Mouse (Mus musculus) CH12.LX (cell line): ENCODE data around the gene Sgpp2. TPM values are rescaled to one million over a fixed set of nuclear protein-coding genes. Genes with fewer than 3 reads are reported as not detected.

Source experiments
- DNase-seq: peaks from one replicate; pipeline ENCODE4 v3.0.0-alpha.2; 2013; ENCODE audit errors: extremely low read depth
- H3K27ac ChIP-seq: 2 replicates; pipeline ENCODE4 v1.5.1; 2012; ENCODE audit warnings: low read depth, mild to moderate bottlenecking, control low read depth, moderate library complexity; ENCODE audit not compliant: insufficient read depth
- H3K27me3 ChIP-seq: replicated peaks from 2 replicates; pipeline ENCODE3; 2012; ENCODE audit warnings: inconsistent platforms
- H3K36me3 ChIP-seq, 2 experiments: replicated peaks in 1 of 2; 2 replicates each; pipeline versions ENCODE3 to v1.6.1; 2012; ENCODE audit warnings: inconsistent platforms in 1 of 2, low read length in 1 of 2, mild to moderate bottlenecking in 1 of 2, mixed read lengths in 1 of 2, moderate library complexity in 1 of 2; ENCODE audit not compliant: control insufficient read depth in 1 of 2, insufficient read depth in 1 of 2
- H3K4me1 ChIP-seq, 2 experiments: 2 replicates each; pipeline ENCODE4 v1.6.1; 2012; ENCODE audit warnings: inconsistent platforms in 1 of 2, moderate library complexity in 1 of 2; ENCODE audit not compliant: insufficient read depth in 2 of 2, control insufficient read depth in 1 of 2
- H3K4me2 ChIP-seq: 2 replicates; pipeline ENCODE4 v1.6.1; 2012; ENCODE audit warnings: low read depth, mild to moderate bottlenecking, control low read depth; ENCODE audit not compliant: poor library complexity, insufficient read depth, severe bottlenecking
- H3K4me3 ChIP-seq, 3 experiments: fragments of 150-350 bp in 1 of 3; sonication (generic) in 1 of 3; replicated peaks in 1 of 3; 2 replicates each; pipeline versions ENCODE3 to v1.5.1; 2011 to 2012; ENCODE audit warnings: low read depth in 2 of 3, low read length in 2 of 3, mild to moderate bottlenecking in 2 of 3, moderate library complexity in 2 of 3, control low read depth in 1 of 3, improper control_type of control experiment in 1 of 3, inconsistent platforms in 1 of 3, mixed read lengths in 1 of 3; ENCODE audit not compliant: poor library complexity in 1 of 3
- H3K79me2 ChIP-seq: replicated peaks from 2 replicates; pipeline ENCODE4 v1.6.1; 2012; ENCODE audit warnings: mild to moderate bottlenecking, moderate library complexity; ENCODE audit not compliant: control insufficient read depth, poor library complexity, insufficient read depth, severe bottlenecking; ENCODE audit errors: extremely low read depth
- H3K9ac ChIP-seq: 2 replicates; pipeline ENCODE4 v1.6.1; 2012; ENCODE audit warnings: low read depth, mild to moderate bottlenecking, control low read depth, moderate library complexity; ENCODE audit not compliant: insufficient read depth
- H3K9me3 ChIP-seq: replicated peaks from 2 replicates; pipeline ENCODE3; 2012; ENCODE audit warnings: low read length, inconsistent platforms, mixed read lengths
- CHD2 ChIP-seq: IDR thresholded peaks from 2 replicates; pipeline ENCODE4 v1.6.1; 2011; ENCODE audit warnings: low read length, improper control_type of control experiment
- E2F4 ChIP-seq: IDR thresholded peaks from 2 replicates; pipeline ENCODE4 v1.6.1; 2011; ENCODE audit warnings: low read depth, low read length, improper control_type of control experiment; ENCODE audit not compliant: insufficient replicate concordance
- EP300 ChIP-seq: IDR thresholded peaks from 2 replicates; pipeline ENCODE4 v1.6.1; 2011; ENCODE audit warnings: low read length, improper control_type of control experiment
- ETS1 ChIP-seq: conservative IDR thresholded peaks from 2 replicates; pipeline ENCODE4 v1.6.1; 2012; ENCODE audit warnings: low read depth, mild to moderate bottlenecking, inconsistent platforms, low read length, improper control_type of control experiment, moderate library complexity
- HCFC1 ChIP-seq: IDR thresholded peaks from 2 replicates; pipeline ENCODE4 v1.6.1; 2012; ENCODE audit warnings: low read depth, mild to moderate bottlenecking, inconsistent platforms, low read length, improper control_type of control experiment
- IRF4 ChIP-seq: IDR thresholded peaks from 2 replicates; pipeline ENCODE4 v1.6.1; 2014; ENCODE audit warnings: low read depth, mild to moderate bottlenecking, inconsistent platforms, low read length, improper control_type of control experiment
- JUN ChIP-seq: IDR thresholded peaks from 2 replicates; pipeline ENCODE4 v1.6.1; 2011; ENCODE audit warnings: low read depth, mild to moderate bottlenecking, low read length, improper control_type of control experiment, moderate library complexity; ENCODE audit not compliant: insufficient read depth
- MAZ ChIP-seq: IDR thresholded peaks from 2 replicates; pipeline ENCODE4 v1.6.1; 2012; ENCODE audit warnings: low read depth, mild to moderate bottlenecking, inconsistent platforms, low read length, improper control_type of control experiment, moderate library complexity
- MYC ChIP-seq: IDR thresholded peaks from 2 replicates; pipeline ENCODE4 v1.6.1; 2011; ENCODE audit warnings: low read depth, mild to moderate bottlenecking, improper control_type of control experiment, low read length
- NRF1 ChIP-seq: IDR thresholded peaks from 2 replicates; pipeline ENCODE4 v1.6.1; 2014; ENCODE audit warnings: low read depth, mild to moderate bottlenecking, inconsistent platforms, low read length, improper control_type of control experiment, moderate library complexity
- PAX5 ChIP-seq: IDR thresholded peaks from 2 replicates; pipeline ENCODE4 v1.6.1; 2012; ENCODE audit warnings: low read length, inconsistent platforms, mixed read lengths
- POLR2A ChIP-seq: IDR thresholded peaks from 2 replicates; pipeline ENCODE4 v1.6.1; 2011; ENCODE audit warnings: low read depth, mild to moderate bottlenecking, improper control_type of control experiment, low read length
- RAD21 ChIP-seq: IDR thresholded peaks from 2 replicates; pipeline ENCODE4 v1.6.1; 2011; ENCODE audit warnings: low read depth, mild to moderate bottlenecking, low read length, improper control_type of control experiment, moderate library complexity
- RCOR1 ChIP-seq: conservative IDR thresholded peaks from 2 replicates; pipeline ENCODE4 v1.6.1; 2012; ENCODE audit warnings: low read depth, mild to moderate bottlenecking, inconsistent platforms, low read length, improper control_type of control experiment
- SIN3A ChIP-seq: IDR thresholded peaks from 2 replicates; pipeline ENCODE4 v1.6.1; 2012; ENCODE audit warnings: low read length, improper control_type of control experiment, inconsistent platforms
- SMC3 ChIP-seq: IDR thresholded peaks from 2 replicates; pipeline ENCODE4 v1.6.1; 2011; ENCODE audit warnings: low read depth, low read length, improper control_type of control experiment
- TBP ChIP-seq: conservative IDR thresholded peaks from 2 replicates; pipeline ENCODE4 v1.6.1; 2011; ENCODE audit warnings: low read depth, low read length, improper control_type of control experiment
- TCF12 ChIP-seq: IDR thresholded peaks from 2 replicates; pipeline ENCODE4 v1.6.1; 2014; ENCODE audit warnings: low read depth, mild to moderate bottlenecking, inconsistent platforms, low read length, improper control_type of control experiment
- UBTF ChIP-seq: IDR thresholded peaks from 2 replicates; pipeline ENCODE4 v1.6.1; 2012; ENCODE audit warnings: low read depth, mild to moderate bottlenecking, inconsistent platforms, low read length, improper control_type of control experiment, moderate library complexity
- USF1 ChIP-seq: IDR thresholded peaks from 2 replicates; pipeline ENCODE4 v1.6.1; 2014; ENCODE audit warnings: low read depth, mild to moderate bottlenecking, inconsistent platforms, low read length, improper control_type of control experiment
- USF2 ChIP-seq: conservative IDR thresholded peaks from 2 replicates; pipeline ENCODE4 v1.6.1; 2011; ENCODE audit warnings: low read depth, low read length, improper control_type of control experiment
- ZC3H11A ChIP-seq: IDR thresholded peaks from 2 replicates; pipeline ENCODE4 v1.6.1; 2012; ENCODE audit warnings: low read depth, mild to moderate bottlenecking, inconsistent platforms, low read length, improper control_type of control experiment
- dilution Hi-C: fragments of 300-500 bp; cut with MboI; formaldehyde crosslinking; loops from 2 replicates; pipeline ENCODE4 v1.14.3; 2020; ENCODE audit warnings: low sequenced_read_pairs; ENCODE audit not compliant: extremely low pct_unique_long_range_greater_than_20kb, extremely low pct_ligation_motif_present
- in situ Hi-C: fragments of 300-500 bp; cut with MboI; formaldehyde crosslinking; loops from 3 replicates; pipeline ENCODE4 v1.14.3; 2019; ENCODE audit warnings: low sequenced_read_pairs, low pct_ligation_motif_present, low pct_unique_long_range_greater_than_20kb, mixed read lengths
- polyA plus RNA-seq: library from polyadenylated mRNA; unstranded; fragments of >175 nt; gene quantifications from 2 replicates; pipeline ENCODE4 v1.2.1, GENCODE M21; 2012; ENCODE audit warnings: low read depth; ENCODE audit not compliant: insufficient read length
- total RNA-seq, 2 experiments: library from RNA; depleted of rRNA; stranded (reverse); fragments of 300-350 nt in 1 of 2; fragments of >200 nt in 1 of 2; gene quantifications; 2 replicates each; pipeline ENCODE4 v1.2.3; 2012 to 2014

Gene Sgpp2
- total and polyA plus RNA-seq, 3 experiments = 0.16 to 0.87 (median 0.59) TPM

DNA sequence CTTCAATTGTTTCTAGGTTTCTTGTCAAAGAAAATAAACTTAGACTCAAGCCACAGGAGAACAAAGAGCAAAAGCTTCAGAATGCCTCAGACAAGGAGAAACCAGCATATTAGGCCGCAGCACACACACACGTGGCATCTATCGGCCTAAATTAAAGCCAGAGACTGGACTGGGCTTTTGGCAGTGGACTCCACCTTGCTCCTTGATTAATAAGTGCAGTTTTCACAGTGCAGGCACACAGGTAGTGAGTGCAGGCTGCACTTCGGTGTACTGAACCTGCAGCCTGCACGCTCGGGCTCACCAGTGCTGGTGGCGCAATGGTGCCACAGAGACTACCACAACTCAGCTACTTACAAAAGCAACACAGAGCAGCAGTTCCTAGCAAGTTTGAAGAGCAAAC, 132.9 kb downstream of the Sgpp2 start:
- Histone ChIP-seq H3K4me3 (no peak overlapping the region), H3K36me3 (peaks cover 56 to 84% of the 10 kb centered on the region in 2 experiments), H3K27ac (no peak overlapping the region), H3K27me3 (no peaks in the 10 kb centered on the region), H3K9ac (no peak overlapping the region), H3K79me2 (peaks cover 14% of the 10 kb centered on the region), H3K4me1 (peaks cover 3 to 24% of the 10 kb centered on the region in 2 experiments), H3K9me3 (no peaks in the 10 kb centered on the region), H3K4me2 (no peak overlapping the region)
- in situ Hi-C loops (no loop called here), dilution Hi-C loops (no loop called here)
- DNase-seq = no peak
- TF ChIP-seq RCOR1 (no peak), USF2 (no peak), RAD21 (no peak), PAX5 (no peak), SMC3 (no peak), IRF4 (no peak), USF1 (no peak)

GRCm38 (mm10) chr1:78446232-78446631, 136.1 kb downstream of the Sgpp2 start:
- Histone ChIP-seq H3K79me2 (peaks cover 6% of the 10 kb centered on the region), H3K36me3 (peaks cover 66 to 83% of the 10 kb centered on the region in 2 experiments), H3K9me3 (no peaks in the 10 kb centered on the region), H3K4me1 (peaks cover 3 to 16% of the 10 kb centered on the region in 2 experiments; a peak in 3 of 4 replicates), H3K4me3 (no peak overlapping the region), H3K4me2 (no peak overlapping the region), H3K9ac (no peak overlapping the region), H3K27ac (no peak overlapping the region), H3K27me3 (no peaks in the 10 kb centered on the region)
- in situ Hi-C loops = no loop called here
- dilution Hi-C loops = no loop called here
- no peak for TF ChIP-seq HCFC1
- TF ChIP-seq IRF4 = no peak
- TF ChIP-seq SMC3 = no peak
- no peak for TF ChIP-seq ZC3H11A
- no peak for TF ChIP-seq MAZ
- no peak for TF ChIP-seq RCOR1
- no peak for TF ChIP-seq E2F4
- TF ChIP-seq POLR2A = no peak
- no peak for TF ChIP-seq NRF1
- no peak for DNase-seq

GRCm38 (mm10) chr1:78446742-78447141, 136.6 kb downstream of the Sgpp2 start:
- Histone ChIP-seq H3K4me1 (peaks cover 3 to 16% of the 10 kb centered on the region in 2 experiments; a peak in 3 of 4 replicates), H3K9ac (no peak overlapping the region), H3K27me3 (no peaks in the 10 kb centered on the region), H3K27ac (no peak overlapping the region), H3K9me3 (no peaks in the 10 kb centered on the region), H3K4me2 (no peak overlapping the region), H3K79me2 (peaks cover 2% of the 10 kb centered on the region)
- in situ Hi-C loops = no loop called here
- dilution Hi-C loops = no loop called here
- TF ChIP-seq JUN (no peak), CHD2 (no peak), UBTF (no peak), TCF12 (no peak), ETS1 (no peak), MYC (no peak), SIN3A (no peak), EP300 (no peak), TBP (no peak)
- TF ChIP-seq, all 38 proteins: peak for 0
- H3K36me3 ChIP-seq = peaks cover 68 to 83% of the 10 kb centered on the region in 2 experiments
- DNase-seq = no peak
- no peak overlapping the region for H3K4me3 ChIP-seq
